Mouse (Mus musculus) limb, embryonic 14.5 days (tissue): ENCODE results near the gene Wfdc3. TPM values are rescaled to one million over a fixed set of nuclear protein-coding genes. Genes with fewer than 3 reads are reported as not detected.

Experiments used
- ATAC-seq: fragments of 200-750 bp; cut with Nextera tagmentation; 2 replicates; pipeline ENCODE4 v1.8.0; 2017; ENCODE audit warnings: low read depth, moderate number of reproducible peaks, moderate TSS enrichment; ENCODE audit not compliant: low FRiP score
- DNase-seq: peaks from one replicate; pipeline ENCODE4 v3.0.0-alpha.2; 2015; ENCODE audit warnings: low spot score
- H3K27ac ChIP-seq: fragments of 300-500 bp; sonication (generic); replicated peaks from 2 replicates; pipeline ENCODE4 v1.5.1; 2014; ENCODE audit warnings: low read depth, mild to moderate bottlenecking, low read length, moderate library complexity, mixed read lengths
- H3K27me3 ChIP-seq: fragments of 300-500 bp; sonication (generic); 2 replicates; pipeline ENCODE4 v1.6.1; 2014; ENCODE audit warnings: low read length, mixed read lengths; ENCODE audit not compliant: control insufficient read depth, insufficient read depth
- H3K36me3 ChIP-seq: fragments of 300-500 bp; sonication (generic); 2 replicates; pipeline ENCODE4 v1.6.1; 2014; ENCODE audit warnings: mild to moderate bottlenecking, low read length, moderate library complexity, mixed read lengths; ENCODE audit not compliant: control insufficient read depth, insufficient read depth
- H3K4me1 ChIP-seq: fragments of 300-500 bp; sonication (generic); 2 replicates; pipeline ENCODE4 v1.6.1; 2014; ENCODE audit warnings: antibody characterized with exemption, low read length, mixed read lengths; ENCODE audit not compliant: control insufficient read depth, insufficient read depth
- H3K4me2 ChIP-seq: fragments of 300-500 bp; sonication (generic); replicated peaks from 2 replicates; pipeline ENCODE4 v1.6.1; 2014; ENCODE audit warnings: low read depth, mild to moderate bottlenecking, low read length, moderate library complexity; ENCODE audit not compliant: severe bottlenecking
- H3K4me3 ChIP-seq: fragments of 300-500 bp; sonication (generic); replicated peaks from 2 replicates; pipeline ENCODE4 v1.5.1; 2014; ENCODE audit warnings: low read length
- H3K9ac ChIP-seq: fragments of 300-500 bp; sonication (generic); 2 replicates; pipeline ENCODE4 v1.6.1; 2014; ENCODE audit warnings: mild to moderate bottlenecking, low read depth, low read length, moderate library complexity; ENCODE audit not compliant: severe bottlenecking
- H3K9me3 ChIP-seq: fragments of 300-500 bp; sonication (generic); 2 replicates; pipeline ENCODE4 v1.6.1; 2016; ENCODE audit warnings: low read length; ENCODE audit not compliant: control insufficient read depth
- POLR2A ChIP-seq: fragments of 200-500 bp; IDR thresholded peaks from 2 replicates; pipeline ENCODE4 v1.8.0; 2012; ENCODE audit warnings: inconsistent platforms, mild to moderate bottlenecking, moderate library complexity, borderline replicate concordance; ENCODE audit not compliant: insufficient read depth, insufficient read length; ENCODE audit errors: extremely low read depth
- WGBS: fragments of 180-500 bp; shearing (Covaris S2); extraction: QIAGEN DNeasy Blood & Tissue Kit; methylation state at CpG from one replicate; pipeline ENCODE4 v1.1.7; 2014; 5-methylcytosine and 5-hydroxymethylcytosine counted together
- polyA plus RNA-seq, 2 experiments: library from polyadenylated mRNA; depleted of rRNA in 1 of 2; stranded (reverse) in 1 of 2; unstranded in 1 of 2; fragments of >200 nt; fragmentation: Nextera tagmentation in 1 of 2; extraction: Ambion mirVana in 1 of 2; gene quantifications; 2 replicates each; pipeline versions ENCODE4 v1.2.1 to v1.2.3; 2012 to 2014

Gene Wfdc3
- polyA plus RNA-seq, 2 experiments = 0.50 to 0.79 TPM

GRCm38 (mm10) chr2:164705991-164706390 is 39.7 kb downstream of the Wfdc3 start:
- no peak for TF ChIP-seq POLR2A
- no peaks in the 10 kb centered on the region for H3K27me3 ChIP-seq
- no peak overlapping the region for H3K27ac ChIP-seq
- ATAC-seq (no peak), DNase-seq (no peak)
- no peak overlapping the region for H3K9ac ChIP-seq
- no peaks in the 10 kb centered on the region for H3K36me3 ChIP-seq
- H3K4me2 ChIP-seq = no peak overlapping the region
- no peaks in the 10 kb centered on the region for H3K9me3 ChIP-seq
- 88% methylated on average over 14 of the region's 14 CpGs for WGBS
- H3K4me3 ChIP-seq = no peak overlapping the region
- no peaks in the 10 kb centered on the region for H3K4me1 ChIP-seq

DNA sequence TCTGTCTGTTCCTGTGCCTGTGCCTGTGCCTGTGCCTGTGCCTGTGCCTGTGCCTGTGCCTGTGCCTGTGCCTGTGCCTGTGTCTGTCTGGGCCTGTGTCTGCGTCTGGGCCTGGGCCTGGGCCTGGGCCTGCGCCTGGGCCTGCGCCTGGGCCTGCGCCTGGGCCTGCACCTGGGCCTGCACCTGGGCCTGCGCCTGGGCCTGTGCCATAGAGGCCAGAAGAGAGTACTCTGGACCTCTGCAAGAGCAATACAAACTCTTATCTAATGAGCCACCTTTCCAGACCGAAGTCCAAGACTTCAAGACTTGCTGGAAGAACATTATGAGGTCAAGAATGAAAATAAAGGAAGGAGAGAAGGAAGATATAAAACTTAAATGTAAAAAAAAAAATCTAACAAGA is 40.4 kb downstream of the Wfdc3 start:
- Histone ChIP-seq H3K36me3 (no peaks in the 10 kb centered on the region), H3K4me2 (no peak overlapping the region), H3K9ac (no peak overlapping the region), H3K27ac (no peak overlapping the region), H3K4me1 (no peaks in the 10 kb centered on the region), H3K4me3 (no peak overlapping the region), H3K9me3 (no peaks in the 10 kb centered on the region), H3K27me3 (no peaks in the 10 kb centered on the region)
- DNase-seq = no peak
- no peak for TF ChIP-seq POLR2A
- 82% methylated on average over 6 of the region's 6 CpGs for WGBS
- no peak for ATAC-seq

- Histone ChIP-seq H3K9me3 (no peaks in the 10 kb centered on the region), H3K4me1 (no peaks in the 10 kb centered on the region), H3K27me3 (no peaks in the 10 kb centered on the region), H3K4me2 (no peak overlapping the region), H3K4me3 (no peak overlapping the region), H3K27ac (no peak overlapping the region), H3K36me3 (no peaks in the 10 kb centered on the region), H3K9ac (no peak overlapping the region)
- WGBS = 78% methylated on average over 5 of the region's 5 CpGs
- no peak for DNase-seq
- no peak for TF ChIP-seq POLR2A
- no peak for ATAC-seq
Observed at GRCm38 (mm10) chr2:164704235-164704634, 41.5 kb downstream of the Wfdc3 start.

DNA sequence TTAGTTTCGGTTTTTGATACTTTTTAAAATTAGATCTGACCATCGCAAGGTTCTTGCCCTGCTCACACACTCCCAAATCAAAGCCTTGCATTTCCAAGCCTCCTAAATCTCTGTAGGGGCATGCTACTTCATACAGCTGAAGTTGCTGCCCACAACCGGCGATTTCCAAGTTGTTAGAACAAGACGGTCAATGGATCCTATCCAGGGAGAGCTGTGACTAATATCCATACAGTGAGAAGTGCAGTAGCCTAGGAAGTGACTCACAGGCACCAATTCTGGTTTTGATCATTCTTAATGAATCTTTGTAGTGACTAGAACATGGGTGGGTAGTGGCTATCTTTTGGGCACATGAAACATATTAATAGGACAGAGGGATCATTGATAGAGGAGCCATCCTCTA is 44.0 kb downstream of the Wfdc3 start:
- Histone ChIP-seq H3K27me3 (no peaks in the 10 kb centered on the region), H3K27ac (no peak overlapping the region), H3K4me2 (no peak overlapping the region), H3K36me3 (no peaks in the 10 kb centered on the region), H3K9ac (no peak overlapping the region), H3K9me3 (no peaks in the 10 kb centered on the region), H3K4me1 (no peaks in the 10 kb centered on the region), H3K4me3 (no peak overlapping the region)
- WGBS = 90% methylated on average over 5 of the region's 5 CpGs
- no peak for TF ChIP-seq POLR2A
- DNase-seq = no peak
- no peak for ATAC-seq

DNA sequence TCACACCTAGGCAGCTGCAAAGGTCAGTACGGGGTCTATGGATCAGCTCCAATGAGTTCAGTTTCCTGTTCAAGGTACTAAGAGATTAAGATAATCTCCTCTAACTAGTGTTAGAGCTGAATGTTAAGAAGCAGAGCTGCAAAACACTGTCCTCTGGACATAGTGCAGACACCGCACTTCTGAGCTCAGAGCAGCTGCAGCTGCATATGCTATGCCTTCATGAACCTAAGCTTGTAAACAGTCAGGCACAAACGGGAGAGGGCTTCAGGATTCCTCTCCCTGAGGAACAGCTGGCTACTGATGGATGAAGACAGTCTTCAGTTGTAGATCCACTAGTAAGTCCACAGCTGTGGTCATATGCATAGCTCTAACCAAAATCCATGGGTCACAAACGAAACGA is 44.8 kb downstream of the Wfdc3 start:
- DNase-seq (peak; percentile 19), ATAC-seq (no peak; the same call in 1 of the 2 replicates)
- Histone ChIP-seq H3K9ac (no peak overlapping the region), H3K4me2 (no peak overlapping the region), H3K4me3 (no peak overlapping the region), H3K27ac (no peak overlapping the region), H3K9me3 (no peaks in the 10 kb centered on the region), H3K36me3 (no peaks in the 10 kb centered on the region), H3K4me1 (no peaks in the 10 kb centered on the region), H3K27me3 (no peaks in the 10 kb centered on the region)
- no peak for TF ChIP-seq POLR2A
- 68% methylated on average over 5 of the region's 5 CpGs for WGBS

DNA sequence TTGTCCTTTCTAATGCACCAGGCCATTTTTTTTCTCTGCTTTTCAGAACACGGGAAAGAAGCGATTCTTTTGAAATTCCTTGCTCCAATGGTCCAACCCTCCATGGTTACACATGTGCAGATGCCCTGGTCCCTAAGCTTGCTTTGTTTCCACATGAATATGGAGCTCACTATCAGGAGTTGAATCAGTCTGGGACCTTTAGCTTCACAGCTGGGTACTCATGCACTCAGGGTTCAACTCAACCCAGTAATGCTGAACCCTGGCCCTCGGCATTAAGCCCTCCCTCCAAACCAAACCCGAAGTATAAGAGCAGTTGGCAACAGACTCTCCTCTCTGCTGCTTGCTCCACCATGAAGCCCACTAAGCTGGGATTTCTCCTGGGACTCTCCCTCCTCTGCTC is 47.5 kb downstream of the Wfdc3 start, which contains the start of gene Spint4:
Gene Spint4 (plus strand): TSS at position 301 of the 400 bp plus-strand sequence.
- Histone ChIP-seq H3K9ac (no peak within 1 kb of the TSS), H3K4me2 (no peak within 1 kb of the TSS), H3K9me3 (no peaks in the 10 kb centered on the region), H3K4me1 (no peaks in the 10 kb centered on the region), H3K4me3 (no peak within 1 kb of the TSS), H3K27me3 (no peaks in the 10 kb centered on the region), H3K36me3 (no peaks in the 10 kb centered on the region), H3K27ac (no peak within 1 kb of the TSS)
- no peak for ATAC-seq
- WGBS = 83% methylated on average over 4 of the region's 4 CpGs
- TF ChIP-seq POLR2A = no peak
- DNase-seq = no peak
